Mouse (Mus musculus) C3H10T1/2 (cell line): Measurements from ENCODE around the gene Shisal1. TPM values are rescaled to one million over a fixed set of nuclear protein-coding genes. Genes with fewer than 3 reads are reported as not detected.

ENCODE experiments used
- polyA plus RNA-seq, 2 experiments: library from polyadenylated mRNA; unstranded; fragments of >200 nt; fragmentation: generic; extraction: Trizol; gene quantifications; one replicate each; pipeline ENCODE4 v1.2.1; 2012; ENCODE audit warnings: missing spikeins in 2 of 2

The Shisal1 gene
- polyA plus RNA-seq = not detected

GRCm38 (mm10) chr15:84446997-84447396, at the start of gene Shisal1:
Shisal1 (minus strand) TSS chr15:84447097.

Other genes with a start within 250 kb of the Shisal1 start
- gene Parvb, start 215.1 kb downstream of the Shisal1 start, polyA plus RNA-seq = 10 to 100 TPM; 14.2 to 30.1 TPM
- gene Parvg, start 123.1 kb downstream of the Shisal1 start, polyA plus RNA-seq = under 1 TPM; 0.08 to 0.19 TPM
- not detected for gene Rtl6, start 110.7 kb upstream of the Shisal1 start, polyA plus RNA-seq
- gene Prr5, start 222.5 kb upstream of the Shisal1 start, polyA plus RNA-seq = 10 to 100 TPM in 1 of 2 experiments, 1 to 10 TPM in 1; 6.4 to 12.1 TPM